22 mouse cellular contexts compared by ENCODE assay signal in the genomic region with DNA sequence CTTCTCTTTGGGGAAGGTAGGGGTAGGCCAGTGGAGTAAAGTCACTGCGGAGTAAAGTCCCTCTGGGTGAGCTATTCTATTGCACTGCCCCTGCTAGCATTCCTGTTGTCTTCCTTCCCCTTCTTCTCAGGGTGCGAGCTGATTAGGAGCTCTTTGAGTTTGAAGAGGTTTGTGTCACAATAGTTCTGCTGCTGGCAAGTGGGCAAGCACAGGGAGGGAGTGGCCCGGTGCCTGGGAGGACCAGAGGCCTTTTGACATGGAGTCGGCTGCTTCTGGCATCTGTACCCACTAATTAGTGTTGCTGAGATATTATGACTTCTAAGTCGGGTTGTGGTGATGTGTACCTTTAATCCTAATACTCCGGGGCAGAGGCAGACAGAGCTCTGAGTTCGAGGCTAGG.
DNase-seq lines count a peak whose midpoint lies in the region; ATAC-seq and TF ChIP-seq lines count a peak whose summit lies in the region.
"Had no signal": no experiment of that assay in that cellular context is flagged by ENCODE, and none has a peak within 500 bp of the region (broad histone marks: within the 10 kb centered on the region; RNA-seq: fewer than 3 reads in every experiment).

No protein-coding gene starts in this region.

- peak; percentile 44 to 62 for DNase-seq in lung, adult 18-20 months
- DNase-seq in lung, postnatal 14 days, result no peak
- DNase-seq in lung, postnatal 36 days, result peak; percentile 58
- no peak for DNase-seq in cerebellum, adult 2 months
- DNase-seq: adrenal gland, adult 2 months; adrenal gland, postnatal 25 days; cerebellum, adult 8-10 months; embryo, embryonic 11 days; gastrocnemius, postnatal 10 days had no signal

- no peak for TF ChIP-seq CTCF in cerebellum, adult 2 months (IDR thresholded peaks at IDR 0.05; ENCODE audit: borderline replicate concordance, insufficient read depth, low read depth, low read length)

- H3K27ac ChIP-seq in lung, embryonic 16.5 days (ENCODE audit: low read length), result no peak overlapping the region
- no peak overlapping the region for H3K27ac ChIP-seq in forebrain, embryonic 12.5 days
- H3K27ac ChIP-seq in cerebellum, adult 2 months (ENCODE audit: insufficient read depth, low read length), result no peak overlapping the region
- H3K27ac ChIP-seq: embryonic facial prominence, embryonic 15.5 days; heart, embryonic 10.5 days; heart, embryonic 15.5 days; hindbrain, embryonic 13.5 days; hindbrain, postnatal 0 days had no signal

- 0 out of 2 replicates have a peak, but pooled peaks have one; percentile 17 for ATAC-seq in lung, embryonic 16.5 days (ENCODE audit: low read depth)
- no peak for ATAC-seq in forebrain, embryonic 12.5 days (ENCODE audit: low FRiP score)
- ATAC-seq in inflammation-experienced regulatory T-cells, adult 6 months, result no peak
- ATAC-seq: activated CD4-positive, CD25-positive, alpha-beta regulatory T cell, adult 4 months; forebrain, embryonic 16.5 days; hindbrain, postnatal 0 days; Patski had no signal

- H3K9me3 ChIP-seq in lung, embryonic 16.5 days (ENCODE audit: control insufficient read depth, low read length), result no peaks in the 10 kb centered on the region
- H3K9me3 ChIP-seq in forebrain, embryonic 12.5 days, result no peaks in the 10 kb centered on the region
- H3K9me3 ChIP-seq: embryonic facial prominence, embryonic 15.5 days; heart, embryonic 10.5 days; heart, embryonic 15.5 days; hindbrain, embryonic 13.5 days had no signal

- H3K9ac ChIP-seq in lung, embryonic 16.5 days (ENCODE audit: low read length), result no peak overlapping the region
- H3K9ac ChIP-seq in forebrain, embryonic 12.5 days, result no peak overlapping the region
- H3K9ac ChIP-seq: embryonic facial prominence, embryonic 15.5 days; heart, embryonic 15.5 days; hindbrain, embryonic 13.5 days had no signal

- 69% methylated on average over 7 of the region's 7 CpGs for WGBS in lung, embryonic 16.5 days
- 62% methylated on average over 7 of the region's 7 CpGs for WGBS in forebrain, embryonic 12.5 days
- 87% methylated on average over 7 of the region's 7 CpGs for WGBS in cerebellum, adult 2 months

- H3K4me3 ChIP-seq in lung, embryonic 16.5 days (ENCODE audit: low read length), result no peak overlapping the region
- no peak overlapping the region for H3K4me3 ChIP-seq in forebrain, embryonic 12.5 days (replicated peaks)
- no peak overlapping the region for H3K4me3 ChIP-seq in cerebellum, adult 2 months (replicated peaks; ENCODE audit: insufficient read depth, low read depth, low read length)
- H3K4me3 ChIP-seq: embryonic facial prominence, embryonic 15.5 days; erythroblast, embryonic 14.5 days; heart, embryonic 10.5 days; heart, embryonic 15.5 days; hindbrain, embryonic 13.5 days had no signal

- H3K4me1 ChIP-seq in lung, embryonic 16.5 days (replicated peaks; ENCODE audit: control insufficient read depth, insufficient read depth, low read length), result no peaks in the 10 kb centered on the region
- peaks cover 3% of the 10 kb centered on the region; the same call in 1 of the 2 replicates for H3K4me1 ChIP-seq in forebrain, embryonic 12.5 days
- H3K4me1 ChIP-seq in cerebellum, adult 2 months (ENCODE audit: control insufficient read depth, insufficient read depth, low read length), result no peaks in the 10 kb centered on the region; the same call in 1 of the 2 replicates

- H3K36me3 ChIP-seq in lung, embryonic 16.5 days (ENCODE audit: control insufficient read depth, insufficient read depth, low read length), result no peaks in the 10 kb centered on the region
- no peaks in the 10 kb centered on the region for H3K36me3 ChIP-seq in forebrain, embryonic 12.5 days (replicated peaks)
- H3K36me3 ChIP-seq: embryonic facial prominence, embryonic 15.5 days; heart, embryonic 10.5 days; heart, embryonic 15.5 days; hindbrain, embryonic 13.5 days had no signal

- no peak for TF ChIP-seq POLR2A in cerebellum, adult 2 months (IDR thresholded peaks at IDR 0.05; ENCODE audit: borderline replicate concordance, insufficient read depth, low read length)

- H3K27me3 ChIP-seq in lung, embryonic 16.5 days (ENCODE audit: control insufficient read depth, insufficient read depth, low read depth, low read length), result no peaks in the 10 kb centered on the region
- H3K27me3 ChIP-seq in forebrain, embryonic 12.5 days, result peaks cover 4% of the 10 kb centered on the region; the same call in 1 of the 2 replicates
- no peaks in the 10 kb centered on the region for H3K27me3 ChIP-seq in cerebellum, adult 2 months (ENCODE audit: control insufficient read depth, insufficient read depth, low read length)
- H3K27me3 ChIP-seq: CH12.LX; embryonic facial prominence, embryonic 15.5 days; hindbrain, embryonic 13.5 days; Patski had no signal

- no peak overlapping the region for H3K4me2 ChIP-seq in lung, embryonic 16.5 days (ENCODE audit: low read depth, low read length)
- H3K4me2 ChIP-seq in forebrain, embryonic 12.5 days, result no peak overlapping the region
- H3K4me2 ChIP-seq: embryonic facial prominence, embryonic 15.5 days; heart, embryonic 15.5 days; hindbrain, embryonic 13.5 days had no signal

Comparison
In these comparisons a context has a peak if more than half of its experiments do, and no peak if none do; other contexts are left out.
1. DNase-seq: peak in lung, adult 18-20 months (2 of 2) and lung, postnatal 36 days (single experiment); none in lung, postnatal 14 days (single experiment) and cerebellum, adult 2 months (0 of 2).